Mouse (Mus musculus): Measurements from ENCODE around the gene Adcy5. TPM values are rescaled to one million over a fixed set of nuclear protein-coding genes. Genes with fewer than 3 reads are reported as not detected.

Gene Adcy5
- total RNA-seq, 2 experiments from 2014 or later, result not detected

DNA sequence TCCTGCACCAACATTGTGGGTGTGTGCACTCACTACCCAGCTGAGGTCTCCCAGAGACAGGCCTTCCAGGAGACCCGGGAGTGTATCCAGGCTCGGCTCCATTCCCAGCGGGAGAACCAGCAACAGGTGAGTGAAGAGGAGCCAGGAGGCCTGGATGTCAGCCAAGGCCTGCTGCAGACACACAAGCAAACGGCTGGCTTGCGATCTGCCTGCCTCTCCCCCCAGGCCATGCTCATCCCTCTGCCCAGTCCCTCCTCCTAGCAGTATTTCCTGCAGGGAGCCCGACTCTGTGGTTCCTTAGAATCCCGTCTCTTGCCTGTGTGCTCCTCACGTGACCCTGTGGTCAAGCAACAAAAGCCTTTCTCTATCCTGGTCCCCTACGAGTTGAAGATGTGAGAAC, 94.1 kb downstream of the Adcy5 start:
- no peak for ATAC-seq (replicated peaks; ENCODE audit: poor library complexity)

DNA sequence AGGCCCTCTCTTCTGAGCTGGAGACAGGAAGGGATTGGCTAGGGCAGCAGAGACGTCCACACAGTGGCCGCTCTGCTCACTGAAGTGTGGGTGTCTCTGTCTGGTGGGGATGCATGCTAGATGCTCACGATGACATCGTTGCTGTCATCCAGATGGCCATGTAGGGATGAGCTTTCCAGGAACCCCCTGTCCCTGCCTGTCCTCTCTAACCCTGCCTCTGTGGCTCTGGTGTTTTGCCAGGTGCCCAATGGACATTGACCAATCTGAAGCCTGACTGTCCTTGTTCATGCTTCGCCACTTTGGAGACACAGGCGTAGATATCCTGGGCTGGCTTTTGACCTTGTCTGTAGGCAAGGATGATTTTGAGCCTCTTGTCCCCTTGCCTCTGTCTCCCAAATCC, 95.1 kb downstream of the Adcy5 start:
- ATAC-seq (replicated peaks; ENCODE audit: poor library complexity), result no peak

DNA sequence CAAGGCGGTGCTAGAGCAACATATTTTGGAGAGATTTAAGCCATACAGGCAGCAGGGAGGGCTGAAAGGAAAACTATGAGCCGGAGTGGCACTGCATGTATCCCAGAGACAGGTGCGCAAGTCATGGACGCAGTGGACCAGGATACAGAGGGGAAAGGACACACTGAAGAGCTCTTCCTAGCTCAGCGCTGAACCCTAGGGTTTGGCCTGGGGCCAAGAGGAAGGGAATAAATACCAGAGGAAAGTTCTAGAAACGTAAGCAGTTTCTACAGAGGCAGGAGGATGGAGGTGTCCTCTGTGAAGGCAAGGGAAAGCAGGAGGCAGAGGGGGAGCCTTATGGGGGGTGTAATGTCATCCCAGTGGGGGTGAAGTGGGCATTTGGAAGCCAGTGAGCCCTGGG, 97.0 kb downstream of the Adcy5 start:
- no peak for ATAC-seq (replicated peaks; ENCODE audit: poor library complexity)

DNA sequence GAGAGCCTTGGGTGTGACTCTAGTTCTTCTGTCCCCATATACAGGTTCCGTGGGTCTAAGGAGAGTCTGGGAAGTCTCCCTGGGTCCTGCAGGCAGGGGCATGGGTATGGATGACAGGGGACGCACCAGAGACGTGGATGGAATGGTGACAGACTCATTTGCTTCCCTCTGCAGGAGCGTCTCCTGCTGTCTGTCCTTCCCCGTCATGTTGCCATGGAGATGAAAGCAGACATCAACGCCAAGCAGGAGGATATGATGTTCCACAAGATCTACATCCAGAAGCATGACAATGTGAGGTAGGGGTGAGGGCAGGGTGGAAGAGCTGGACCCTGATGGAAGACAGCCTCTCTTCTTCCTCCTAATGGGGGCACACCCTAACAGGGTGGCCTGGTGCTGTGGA, 98.3 kb downstream of the Adcy5 start:
- ATAC-seq (replicated peaks; ENCODE audit: poor library complexity), result no peak

DNA sequence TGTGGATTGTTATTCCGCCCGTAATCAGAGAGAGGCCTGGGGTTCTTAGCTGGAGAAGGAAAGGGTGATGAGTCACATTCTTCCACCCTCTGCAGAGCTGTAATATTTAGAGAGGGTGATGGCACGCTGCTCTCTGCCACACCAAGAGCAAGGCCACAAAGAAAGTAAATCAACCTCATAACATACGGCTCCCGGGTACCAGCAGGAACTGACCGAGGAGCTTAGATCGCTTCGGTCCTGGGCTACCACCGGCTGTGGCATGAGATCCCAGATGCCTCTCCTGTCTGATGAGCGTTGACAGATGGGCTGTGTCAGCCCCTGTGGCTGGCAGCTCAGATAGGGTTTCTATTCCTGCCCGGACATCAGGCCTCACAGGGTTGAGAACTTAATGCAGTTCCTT, 101.3 kb downstream of the Adcy5 start:
- ATAC-seq (replicated peaks; ENCODE audit: poor library complexity), result no peak

DNA sequence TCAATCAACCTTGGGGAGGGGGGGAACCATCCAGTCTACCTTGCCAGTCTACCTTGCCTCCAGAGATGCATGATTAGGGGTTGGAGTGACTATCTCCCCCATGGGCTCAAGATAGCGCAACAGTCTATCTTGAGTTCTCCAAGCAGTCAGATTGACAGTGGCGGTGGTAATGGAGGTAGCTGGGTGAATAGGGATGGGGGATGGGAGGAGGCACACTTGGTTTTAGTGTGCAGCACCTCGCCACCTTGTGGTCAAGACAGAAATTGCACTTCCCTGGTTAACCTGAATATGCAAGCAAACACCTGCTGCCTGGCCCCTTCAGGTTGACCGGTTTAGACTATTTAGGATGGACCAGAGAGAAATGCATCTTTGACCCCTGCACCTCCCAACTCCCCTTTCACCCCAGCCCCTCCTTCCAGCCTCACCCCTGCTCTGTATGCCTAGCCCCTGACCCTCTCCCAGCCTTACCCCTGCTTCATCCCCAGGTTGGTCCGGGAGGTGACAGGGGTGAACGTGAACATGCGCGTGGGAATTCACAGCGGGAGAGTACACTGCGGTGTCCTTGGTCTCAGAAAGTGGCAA, 115.8 kb downstream of the Adcy5 start:
- ATAC-seq (replicated peaks; ENCODE audit: poor library complexity), result peak; percentile 91

DNA sequence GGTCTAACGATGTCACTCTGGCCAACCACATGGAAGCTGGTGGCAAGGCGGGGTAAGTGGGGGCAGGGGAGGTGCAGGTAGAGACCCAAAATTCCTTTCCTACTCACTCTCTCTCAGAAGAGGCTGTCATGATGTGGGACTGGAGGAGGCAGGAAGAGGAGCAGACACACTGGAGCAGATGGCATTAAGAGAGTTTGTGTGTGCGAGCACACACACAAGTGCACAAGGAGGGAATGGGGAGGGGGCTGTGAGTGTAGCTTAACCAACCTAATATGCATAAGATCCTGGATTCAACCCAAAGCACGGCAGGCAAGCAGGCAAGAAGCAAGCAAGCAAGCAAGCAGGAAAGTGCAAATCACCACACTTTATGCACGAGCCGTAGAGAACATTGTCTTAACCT, 116.3 kb downstream of the Adcy5 start:
- no peak for ATAC-seq (replicated peaks; ENCODE audit: poor library complexity)

DNA sequence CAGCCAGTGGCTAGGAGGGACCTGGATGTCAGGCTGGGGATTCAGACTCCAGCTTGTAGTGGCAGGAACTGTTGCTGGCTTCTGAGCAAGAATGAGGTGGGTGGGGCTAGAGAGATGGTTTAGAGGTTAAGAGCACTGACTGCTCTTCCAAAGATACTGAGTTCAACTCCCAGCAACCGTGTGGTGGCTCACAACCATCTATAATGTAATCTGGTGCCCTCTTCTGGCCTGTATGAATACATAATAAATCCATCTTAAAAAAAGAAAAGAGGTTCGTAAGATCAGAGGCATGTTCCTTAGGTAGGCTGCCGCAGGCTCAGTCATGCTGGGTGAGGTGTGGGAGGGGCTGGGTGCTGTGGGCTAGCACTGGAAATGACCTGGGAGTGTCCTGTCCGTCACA, 116.9 kb downstream of the Adcy5 start:
- no peak for ATAC-seq (replicated peaks; ENCODE audit: poor library complexity)

DNA sequence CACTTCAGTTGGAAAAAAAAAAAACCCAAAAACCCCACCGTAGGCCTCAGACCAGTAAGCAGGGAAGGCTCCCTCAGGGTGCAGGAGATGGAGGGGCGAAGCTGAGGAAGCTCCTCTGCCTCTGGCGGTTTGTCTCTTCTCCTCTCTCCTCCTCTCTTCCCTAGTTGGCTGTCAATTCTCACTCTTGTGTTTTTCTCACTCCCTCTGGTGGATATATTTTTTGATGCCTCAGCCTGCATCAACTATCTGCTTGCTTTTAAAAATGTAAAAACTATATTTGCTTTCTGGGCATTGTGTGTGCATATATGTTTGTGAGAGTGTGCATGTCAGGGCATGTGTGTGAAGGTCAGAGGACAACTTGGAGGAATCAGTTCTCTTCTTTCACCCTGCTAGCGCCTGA, 117.7 kb downstream of the Adcy5 start:
- no peak for ATAC-seq (replicated peaks; ENCODE audit: poor library complexity)

DNA sequence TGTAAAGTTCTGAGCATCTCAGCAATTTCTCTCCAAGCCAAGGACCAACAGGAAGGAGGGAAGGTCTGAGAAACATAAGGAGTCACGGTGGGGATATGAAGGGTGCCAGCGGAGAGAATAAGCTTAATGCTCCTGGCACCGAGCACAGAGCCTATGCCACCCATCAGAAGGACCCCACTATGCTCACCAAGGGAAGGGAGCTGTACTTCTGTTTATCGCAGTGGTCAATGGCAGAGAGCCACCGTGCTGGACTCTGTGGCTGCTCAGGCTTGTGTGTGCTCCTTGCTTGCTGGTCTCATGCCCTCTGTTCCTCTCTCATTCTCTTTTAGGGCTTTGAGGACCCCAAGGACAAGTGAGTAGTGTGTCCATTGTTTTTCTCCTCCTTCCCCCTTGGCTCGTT, 123.5 kb downstream of the Adcy5 start:
- no peak for ATAC-seq (replicated peaks; ENCODE audit: poor library complexity)

DNA sequence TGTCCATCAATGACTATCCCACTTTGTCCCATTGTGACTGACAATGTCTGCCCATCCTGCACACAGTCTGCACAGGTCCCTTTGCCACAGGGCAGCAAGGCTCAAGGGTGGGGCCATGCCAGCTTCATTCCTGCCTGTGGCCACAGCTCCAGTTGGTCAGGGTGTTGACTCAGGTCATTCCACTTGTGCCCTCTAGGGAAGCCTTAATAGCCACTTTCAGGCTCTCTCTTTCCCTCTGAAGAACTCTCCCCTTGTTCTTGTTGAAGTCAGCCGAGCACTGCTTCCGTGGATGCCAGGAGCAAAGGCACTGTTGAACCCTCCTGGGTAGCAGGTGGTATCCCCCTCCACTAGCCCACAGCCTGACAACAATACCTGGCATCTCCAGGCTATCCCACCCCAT, 127.8 kb downstream of the Adcy5 start:
- no peak for ATAC-seq (replicated peaks; ENCODE audit: poor library complexity)

DNA sequence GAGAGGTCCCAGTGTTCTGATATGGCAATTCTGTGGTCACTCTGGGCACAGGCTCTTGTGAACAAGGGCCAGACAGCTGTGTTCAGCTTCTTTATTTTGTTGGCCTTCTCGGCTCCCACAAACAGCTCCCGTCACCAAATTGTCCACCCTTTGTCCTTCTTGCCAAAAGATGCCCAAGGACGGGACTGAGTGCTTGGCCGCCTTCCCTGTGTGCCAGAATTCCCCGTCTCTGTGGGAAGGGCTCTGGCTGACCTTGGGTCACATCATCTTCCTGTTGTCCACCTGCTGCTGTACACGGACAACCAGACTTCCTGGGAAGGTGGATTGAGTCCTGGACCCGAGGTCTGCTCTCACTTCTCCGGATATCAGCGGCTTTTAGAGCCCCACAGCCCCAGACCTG, 131.1 kb downstream of the Adcy5 start:
- ATAC-seq (replicated peaks; ENCODE audit: poor library complexity), result no peak

DNA sequence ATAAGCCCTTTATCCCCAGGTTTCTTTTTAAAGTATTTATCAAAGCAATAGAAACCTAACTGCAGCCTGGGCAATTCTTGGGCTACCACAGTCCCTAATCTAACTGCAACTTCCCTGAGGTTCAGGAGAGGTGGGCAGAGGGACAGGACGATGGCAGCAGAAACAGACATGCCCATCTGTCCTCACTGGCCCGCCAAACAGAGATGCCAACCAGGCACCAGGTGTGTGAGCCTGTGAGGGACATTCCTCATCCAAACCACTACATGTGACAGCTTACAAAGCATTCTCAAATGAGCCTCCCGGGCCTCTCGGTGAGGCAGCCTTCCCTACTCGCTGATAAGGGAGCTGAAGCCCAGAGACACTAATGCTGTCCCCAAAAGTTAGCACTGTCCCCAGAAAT, 132.6 kb downstream of the Adcy5 start:
- ATAC-seq (replicated peaks; ENCODE audit: poor library complexity), result no peak

DNA sequence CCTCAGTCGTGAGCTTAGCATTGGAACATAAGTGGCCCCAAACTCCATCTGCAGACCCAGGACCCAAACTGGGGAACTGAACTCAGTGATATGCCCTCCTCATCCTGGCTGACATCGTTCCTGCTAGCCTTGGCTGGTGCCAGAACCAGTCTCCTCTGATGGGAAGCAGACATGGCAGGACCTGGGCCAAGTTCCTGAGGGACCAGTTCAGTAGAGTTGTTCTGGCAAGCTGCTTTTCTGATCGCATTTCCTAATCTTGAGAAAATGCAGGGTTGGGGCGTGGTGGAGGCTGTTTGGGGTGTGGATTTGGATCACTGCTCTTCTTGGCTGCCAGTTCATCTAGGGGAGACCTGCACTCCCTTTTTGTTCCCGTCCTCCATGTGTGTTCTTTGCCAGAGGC, 143.1 kb downstream of the Adcy5 start:
- ATAC-seq (replicated peaks; ENCODE audit: poor library complexity), result no peak

DNA sequence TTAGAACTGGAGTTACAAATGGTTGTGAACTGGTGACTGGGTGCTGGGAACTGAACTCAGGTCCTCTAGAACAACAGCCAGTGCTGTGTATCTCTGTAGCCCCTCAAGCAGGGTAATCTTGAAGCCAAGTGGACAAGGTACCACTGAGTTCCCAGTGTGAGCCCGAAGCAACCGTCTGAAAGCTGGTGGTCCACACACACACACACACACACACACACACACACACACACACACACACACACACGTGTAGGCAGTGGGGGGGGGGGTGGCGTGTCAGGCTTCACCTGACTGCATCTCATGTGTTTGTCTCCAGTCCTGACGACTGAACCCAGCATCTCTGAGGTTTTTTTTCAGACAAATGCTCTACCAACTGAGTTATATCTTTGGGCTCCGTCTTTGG, 145.5 kb downstream of the Adcy5 start:
- ATAC-seq (replicated peaks; ENCODE audit: poor library complexity), result no peak

DNA sequence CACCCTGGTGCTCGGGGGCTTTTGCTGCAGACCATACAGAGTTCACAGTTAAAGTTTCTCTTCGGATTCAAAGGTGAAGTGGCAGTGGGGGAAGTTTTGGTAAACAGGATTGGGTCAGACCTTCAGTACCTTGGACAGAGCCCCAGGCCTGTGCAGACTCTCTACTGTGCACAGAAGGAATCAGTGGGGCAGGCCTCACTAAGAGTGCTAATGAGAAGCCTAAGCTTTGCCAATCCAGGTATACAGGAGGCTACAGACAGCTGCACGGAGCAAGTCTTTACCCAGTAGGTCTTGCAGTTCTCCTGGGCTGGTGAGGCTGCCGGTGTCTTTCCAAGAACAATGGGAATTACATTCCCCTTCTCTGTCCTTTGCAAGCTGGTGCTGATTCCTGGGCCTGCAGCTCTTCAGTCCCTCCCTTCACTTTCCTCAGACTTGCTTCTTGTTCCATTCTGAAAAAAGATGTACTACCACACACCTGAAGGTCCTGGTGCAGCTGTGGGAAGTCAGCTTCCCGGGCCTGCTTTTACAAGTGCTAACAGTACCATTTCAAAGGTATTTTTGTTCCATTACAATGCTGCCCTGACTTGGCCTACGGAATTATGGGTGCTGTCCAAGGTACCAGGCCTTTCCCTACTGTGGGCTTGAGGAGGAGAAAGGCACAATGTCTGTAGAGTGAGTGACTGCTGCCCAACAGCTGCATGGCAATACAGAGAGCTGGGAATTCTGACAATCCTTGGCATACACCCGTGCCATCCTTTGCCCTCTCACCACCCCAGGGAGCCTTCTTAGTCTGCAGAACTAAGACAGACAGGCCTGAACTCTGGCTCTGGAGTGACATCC, 148.0 kb downstream of the Adcy5 start:
- peak; percentile 46; the same call in 1 of the 2 replicates for ATAC-seq (replicated peaks; ENCODE audit: poor library complexity)

DNA sequence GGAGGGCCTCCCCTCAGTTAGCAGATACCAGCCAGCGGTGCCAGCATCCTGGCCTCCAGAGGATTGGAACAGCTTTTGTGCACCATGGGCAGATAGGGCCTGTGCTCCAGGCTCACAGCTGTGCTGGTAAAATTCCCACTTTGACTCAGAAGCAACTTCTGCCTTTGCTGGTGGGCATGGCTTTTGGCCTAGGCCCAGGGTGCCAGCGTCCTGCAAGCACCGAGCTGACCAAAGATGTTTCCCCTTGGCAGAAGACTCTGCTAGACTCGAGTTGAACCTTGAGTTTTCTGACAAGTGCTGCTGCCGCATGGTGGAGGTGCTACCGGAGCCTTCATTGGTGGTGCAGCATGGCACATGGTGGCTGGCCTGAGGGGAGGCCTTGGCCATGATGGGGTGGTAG, 149.0 kb downstream of the Adcy5 start:
- ATAC-seq (replicated peaks; ENCODE audit: poor library complexity), result no peak

DNA sequence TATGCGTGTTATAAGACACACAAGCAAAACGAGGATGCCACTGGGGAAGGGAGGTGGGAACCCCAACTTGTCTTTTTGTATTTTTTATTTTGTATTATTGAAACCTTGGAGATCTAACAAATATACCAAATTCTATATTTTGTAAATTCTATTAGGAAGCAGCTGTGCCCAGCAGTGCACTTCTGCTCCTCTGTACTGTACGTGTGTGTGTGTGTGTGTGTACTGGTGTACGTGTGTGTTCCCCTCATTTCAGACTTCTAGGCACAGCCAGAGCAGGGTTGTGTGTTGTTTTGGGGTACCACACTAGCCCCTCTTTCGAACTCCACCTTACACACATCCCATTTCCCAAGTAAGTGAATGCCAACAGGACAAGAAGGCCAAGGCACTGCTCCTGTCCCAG, 149.7 kb downstream of the Adcy5 start:
- no peak for ATAC-seq (replicated peaks; ENCODE audit: poor library complexity)

DNA sequence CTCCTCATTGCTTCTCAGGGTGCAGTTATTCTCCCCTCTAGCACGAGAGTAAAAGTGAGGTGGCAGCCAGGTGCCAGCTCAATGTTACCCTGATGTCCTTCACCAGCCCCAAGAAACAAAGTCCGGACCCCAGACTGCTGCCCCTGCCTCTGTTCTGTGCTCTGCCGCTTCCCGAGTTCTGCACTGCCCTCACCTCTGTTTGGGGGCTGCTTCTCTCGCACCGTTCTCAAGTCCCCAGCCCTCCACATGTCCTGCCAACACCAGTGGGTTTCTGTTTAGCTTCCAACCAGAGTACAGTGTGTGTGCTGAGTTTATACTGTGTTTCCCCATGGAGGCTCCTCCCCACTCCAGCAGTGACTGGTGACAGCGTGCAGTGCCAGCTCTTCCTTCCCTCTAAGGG, 150.5 kb downstream of the Adcy5 start:
- no peak for ATAC-seq (replicated peaks; ENCODE audit: poor library complexity)

DNA sequence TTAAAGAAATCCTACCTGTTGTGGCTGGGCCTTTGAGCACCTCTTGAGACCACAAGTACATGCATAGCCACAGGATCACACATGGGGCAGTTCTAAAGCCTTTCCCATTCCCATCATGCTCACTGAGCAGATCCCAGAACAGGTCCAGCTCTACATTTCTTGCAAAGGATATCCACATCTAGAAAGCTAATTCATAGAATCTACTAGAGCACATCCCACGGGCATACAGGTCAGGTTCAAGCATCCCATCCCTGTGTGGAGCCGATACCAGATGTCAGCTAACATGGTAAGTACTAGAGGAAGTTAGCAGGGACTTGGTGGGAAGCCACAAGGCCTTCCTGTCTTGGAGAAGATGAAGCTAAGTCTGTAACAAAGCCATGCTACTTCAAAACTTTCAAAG, 152.0 kb downstream of the Adcy5 start:
- ATAC-seq (replicated peaks; ENCODE audit: poor library complexity), result no peak

DNA sequence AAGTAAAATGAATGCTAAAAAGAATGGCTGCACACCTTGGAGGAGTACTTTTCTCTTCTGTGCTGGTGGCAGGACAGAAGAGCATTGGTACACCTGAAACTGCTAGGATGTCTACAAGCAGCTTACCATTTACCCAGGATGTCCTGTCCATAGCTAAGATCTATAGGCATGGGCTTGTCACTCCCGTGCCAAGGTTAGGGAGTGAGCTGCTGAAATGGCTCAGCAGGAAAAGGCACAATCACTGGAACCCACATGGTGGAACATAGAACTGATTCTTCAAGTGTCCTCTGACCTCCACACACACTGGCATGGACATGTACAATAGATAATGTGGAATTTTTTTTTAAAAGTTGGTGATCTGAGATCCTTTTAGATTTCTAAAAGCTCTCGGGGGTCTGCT, 152.7 kb downstream of the Adcy5 start:
- no peak for ATAC-seq (replicated peaks; ENCODE audit: poor library complexity)

DNA sequence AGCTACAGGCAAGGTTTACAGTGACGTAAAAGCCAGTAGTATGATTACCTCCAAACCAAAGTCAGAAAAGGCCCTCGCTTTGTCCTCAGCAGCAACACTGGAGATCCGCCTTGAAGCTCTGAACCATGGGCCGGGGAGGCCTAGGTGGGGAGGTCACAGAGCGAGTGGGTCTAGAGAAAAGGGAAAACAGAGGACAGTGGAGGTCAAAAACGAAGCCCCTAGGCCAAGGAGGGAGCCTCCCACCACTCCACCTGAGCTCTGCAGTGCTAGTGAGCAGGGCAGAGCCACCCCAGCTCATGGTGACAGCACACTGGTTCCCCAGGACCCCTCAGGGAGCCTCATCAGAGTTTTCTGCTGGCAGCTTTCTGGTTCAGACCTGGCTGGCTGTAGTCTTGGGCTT, 153.3 kb downstream of the Adcy5 start:
- ATAC-seq (replicated peaks; ENCODE audit: poor library complexity), result no peak

All from megakaryocyte progenitor cell, adult 5-6 weeks (primary cell).